Mouse (Mus musculus) liver, adult 2 months (tissue): Measurements from ENCODE around the gene Hbb-bs.
"Not testable (repeated sequence)": the region's sequence is repeated elsewhere in the genome, so short reads cannot be mapped to it uniquely, and the experiment has no call there.

Source experiments
- CTCF ChIP-seq: fragments of 200-500 bp; IDR thresholded peaks from 2 replicates; pipeline ENCODE4 v1.5.1; 2011; ENCODE audit warnings: low read depth, low read length, control low read depth
- POLR2A ChIP-seq: fragments of 200-500 bp; IDR thresholded peaks from 2 replicates; pipeline ENCODE4 v1.6.1; 2011; ENCODE audit warnings: low read length, control low read depth; ENCODE audit not compliant: insufficient read depth; ENCODE audit errors: extremely low read depth

DNA sequence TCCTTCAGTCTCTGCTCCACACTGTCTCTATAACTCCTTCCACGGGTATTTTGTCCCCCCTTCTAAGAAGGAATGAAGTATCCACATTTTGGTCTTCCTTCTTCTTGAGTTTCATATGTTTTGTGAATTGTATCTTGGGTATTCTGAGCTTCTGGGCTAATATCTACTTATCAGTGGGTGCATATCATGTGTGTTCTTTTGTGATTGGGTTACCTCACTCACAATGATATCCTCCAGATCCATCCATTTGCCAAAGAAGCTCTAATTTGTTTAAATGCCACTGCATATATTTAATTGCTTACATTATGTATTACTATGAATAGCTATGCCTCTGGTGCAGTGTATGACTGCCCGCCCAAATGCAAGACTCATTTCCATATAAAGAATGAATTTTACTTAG, 19.8 kb downstream of the Hbb-bs start:
- TF ChIP-seq CTCF, POLR2A: not testable (repeated sequence)
